In genomic region chr4:95847219-95847618, GRCm38 (mm10) we compare ENCODE assay signal across 20 mouse cellular contexts.
A peak's percentile ranks its signal among the peaks of the same experiment; 100 is the strongest.
DNase-seq lines count a peak whose midpoint lies in the region; ATAC-seq and TF ChIP-seq lines count a peak whose summit lies in the region.
"Had no signal": no experiment of that assay in that cellular context is flagged by ENCODE, and none has a peak within 500 bp of the region (broad histone marks: within the 10 kb centered on the region; RNA-seq: fewer than 3 reads in every experiment).

No protein-coding gene starts in this region.

- ATAC-seq in forebrain, embryonic 12.5 days (ENCODE audit: low FRiP score): no peak
- ATAC-seq in limb, embryonic 14.5 days (ENCODE audit: low FRiP score, low read depth): no peak
- no peak for ATAC-seq in lung, embryonic 15.5 days (ENCODE audit: borderline replicate concordance, extremely low read depth, low FRiP score, low TSS enrichment)
- ATAC-seq: forebrain, embryonic 15.5 days had no signal

- no peaks in the 10 kb centered on the region for H3K27me3 ChIP-seq in forebrain, embryonic 10.5 days (ENCODE audit: poor library complexity, severe bottlenecking)
- no peaks in the 10 kb centered on the region for H3K27me3 ChIP-seq in forebrain, embryonic 12.5 days
- H3K27me3 ChIP-seq in kidney, adult 2 months (replicated peaks; ENCODE audit: control insufficient read depth, insufficient read depth, low read length): no peaks in the 10 kb centered on the region
- H3K27me3 ChIP-seq in limb, embryonic 14.5 days (ENCODE audit: control insufficient read depth, insufficient read depth, low read length): no peaks in the 10 kb centered on the region
- no peaks in the 10 kb centered on the region for H3K27me3 ChIP-seq in limb, embryonic 10.5 days (ENCODE audit: low read depth, poor library complexity, severe bottlenecking)
- no peaks in the 10 kb centered on the region for H3K27me3 ChIP-seq in lung, embryonic 15.5 days
- H3K27me3 ChIP-seq: forebrain, embryonic 15.5 days; heart, embryonic 13.5 days; hindbrain, embryonic 12.5 days; hindbrain, embryonic 15.5 days; Patski had no signal

- TF ChIP-seq CTCF in kidney, adult 2 months (conservative IDR thresholded peaks at IDR 0.05; ENCODE audit: insufficient read depth, insufficient read length, low read depth, low read length): no peak
- TF ChIP-seq CTCF in lung, adult 2 months (IDR thresholded peaks at IDR 0.05; ENCODE audit: insufficient read depth, low read length): no peak

- H3K4me1 ChIP-seq in forebrain, embryonic 10.5 days: peaks cover 20% of the 10 kb centered on the region
- H3K4me1 ChIP-seq in forebrain, embryonic 12.5 days: peaks cover 11% of the 10 kb centered on the region
- peaks cover 27% of the 10 kb centered on the region for H3K4me1 ChIP-seq in kidney, adult 2 months (ENCODE audit: control insufficient read depth, insufficient read depth, low read length)
- peaks cover 19% of the 10 kb centered on the region for H3K4me1 ChIP-seq in limb, embryonic 14.5 days (ENCODE audit: control insufficient read depth, insufficient read depth, low read length)
- H3K4me1 ChIP-seq in limb, embryonic 10.5 days: peaks cover 17% of the 10 kb centered on the region
- H3K4me1 ChIP-seq in lung, embryonic 15.5 days: peaks cover 34% of the 10 kb centered on the region
- peaks cover 12% of the 10 kb centered on the region for H3K4me1 ChIP-seq in lung, adult 2 months (ENCODE audit: control insufficient read depth, insufficient read depth, low read length)
- H3K4me1 ChIP-seq: hindbrain, embryonic 15.5 days had no signal

- no peak for DNase-seq in forebrain, embryonic 10.5 days (ENCODE audit: extremely low spot score, low spot score)
- DNase-seq in kidney, adult 2 months: peak; percentile 51
- DNase-seq in kidney, postnatal 14 days: no peak
- no peak for DNase-seq in limb, embryonic 14.5 days (ENCODE audit: low spot score)
- no peak for DNase-seq in limb, embryonic 10.5 days (ENCODE audit: low spot score)
- DNase-seq in lung, adult 2 months: no peak
- DNase-seq: adrenal gland, postnatal 10 days; adrenal gland, postnatal 36 days; cerebellum, adult 18-20 months; cerebellum, adult 9-10 months; cerebellum, postnatal 14 days; gastrocnemius, postnatal 10 days had no signal

- H3K27ac ChIP-seq in forebrain, embryonic 10.5 days: 0 out of 2 replicates have a peak overlapping the region, but pooled peaks have one; percentile 20
- H3K27ac ChIP-seq in forebrain, embryonic 12.5 days: no peak overlapping the region
- H3K27ac ChIP-seq in kidney, adult 2 months (ENCODE audit: insufficient read depth, low read depth, low read length): peak overlapping the region; percentile 51; the same call in 1 of the 2 replicates
- H3K27ac ChIP-seq in limb, embryonic 14.5 days (replicated peaks; ENCODE audit: low read depth, low read length): 0 out of 2 replicates have a peak overlapping the region, but pooled peaks have one; percentile 65
- H3K27ac ChIP-seq in limb, embryonic 10.5 days: no peak overlapping the region; the same call in 1 of the 2 replicates
- peak overlapping the region; percentile 84 for H3K27ac ChIP-seq in lung, embryonic 15.5 days
- H3K27ac ChIP-seq: forebrain, embryonic 15.5 days; hindbrain, embryonic 12.5 days; hindbrain, embryonic 15.5 days had no signal

- no peaks in the 10 kb centered on the region for H3K9me3 ChIP-seq in forebrain, embryonic 10.5 days
- H3K9me3 ChIP-seq in forebrain, embryonic 12.5 days: no peaks in the 10 kb centered on the region
- no peaks in the 10 kb centered on the region for H3K9me3 ChIP-seq in limb, embryonic 14.5 days (ENCODE audit: control insufficient read depth, low read length)
- H3K9me3 ChIP-seq in limb, embryonic 10.5 days (replicated peaks): no peaks in the 10 kb centered on the region
- H3K9me3 ChIP-seq in lung, embryonic 15.5 days: no peaks in the 10 kb centered on the region
- H3K9me3 ChIP-seq: forebrain, embryonic 15.5 days; heart, embryonic 13.5 days; hindbrain, embryonic 12.5 days; hindbrain, embryonic 15.5 days had no signal

- H3K9ac ChIP-seq in forebrain, embryonic 12.5 days: no peak overlapping the region
- no peak overlapping the region for H3K9ac ChIP-seq in limb, embryonic 14.5 days (ENCODE audit: low read depth, low read length, severe bottlenecking)
- H3K9ac ChIP-seq in lung, embryonic 15.5 days: no peak overlapping the region
- H3K9ac ChIP-seq: forebrain, embryonic 15.5 days; heart, embryonic 13.5 days; hindbrain, embryonic 12.5 days; hindbrain, embryonic 15.5 days had no signal

- no peaks in the 10 kb centered on the region for H3K36me3 ChIP-seq in forebrain, embryonic 10.5 days (replicated peaks)
- H3K36me3 ChIP-seq in forebrain, embryonic 12.5 days (replicated peaks): no peaks in the 10 kb centered on the region
- no peaks in the 10 kb centered on the region; the same call in 1 of the 2 replicates for H3K36me3 ChIP-seq in kidney, adult 2 months (ENCODE audit: control insufficient read depth, insufficient read depth, low read length)
- no peaks in the 10 kb centered on the region for H3K36me3 ChIP-seq in limb, embryonic 14.5 days (ENCODE audit: control insufficient read depth, insufficient read depth, low read length)
- no peaks in the 10 kb centered on the region for H3K36me3 ChIP-seq in limb, embryonic 10.5 days
- H3K36me3 ChIP-seq in lung, embryonic 15.5 days: no peaks in the 10 kb centered on the region
- H3K36me3 ChIP-seq: forebrain, embryonic 15.5 days; G1E; heart, embryonic 13.5 days; hindbrain, embryonic 12.5 days; hindbrain, embryonic 15.5 days had no signal

- no peak overlapping the region for H3K4me2 ChIP-seq in forebrain, embryonic 12.5 days
- no peak overlapping the region for H3K4me2 ChIP-seq in limb, embryonic 14.5 days (replicated peaks; ENCODE audit: low read depth, low read length, severe bottlenecking)
- H3K4me2 ChIP-seq in lung, embryonic 15.5 days: no peak overlapping the region
- H3K4me2 ChIP-seq: forebrain, embryonic 15.5 days; heart, embryonic 13.5 days; hindbrain, embryonic 12.5 days; hindbrain, embryonic 15.5 days had no signal

- no peak for TF ChIP-seq POLR2A in kidney, adult 2 months (IDR thresholded peaks at IDR 0.05; ENCODE audit: low read depth, low read length)
- no peak for TF ChIP-seq POLR2A in limb, embryonic 14.5 days (IDR thresholded peaks at IDR 0.05; ENCODE audit: borderline replicate concordance, extremely low read depth, insufficient read depth, insufficient read length)
- TF ChIP-seq POLR2A in lung, adult 2 months (IDR thresholded peaks at IDR 0.05; ENCODE audit: borderline replicate concordance, extremely low read depth, low read depth, low read length): no peak

- H3K4me3 ChIP-seq in forebrain, embryonic 10.5 days: no peak overlapping the region
- no peak overlapping the region for H3K4me3 ChIP-seq in forebrain, embryonic 12.5 days (replicated peaks)
- no peak overlapping the region for H3K4me3 ChIP-seq in kidney, adult 2 months (ENCODE audit: insufficient read depth, low read depth, low read length)
- no peak overlapping the region for H3K4me3 ChIP-seq in limb, embryonic 14.5 days (replicated peaks; ENCODE audit: low read length)
- no peak overlapping the region for H3K4me3 ChIP-seq in limb, embryonic 10.5 days
- H3K4me3 ChIP-seq in lung, embryonic 15.5 days: no peak overlapping the region
- no peak overlapping the region for H3K4me3 ChIP-seq in lung, adult 2 months (replicated peaks; ENCODE audit: extremely low read depth, low read depth, low read length)
- H3K4me3 ChIP-seq: forebrain, embryonic 15.5 days; heart, embryonic 13.5 days; hindbrain, embryonic 12.5 days; hindbrain, embryonic 15.5 days had no signal

Comparison
In these comparisons a context has a peak if more than half of its experiments do, and no peak if none do; other contexts are left out.
1. H3K27ac ChIP-seq: peak in forebrain, embryonic 10.5 days (single experiment), kidney, adult 2 months (single experiment), limb, embryonic 14.5 days (single experiment) and lung, embryonic 15.5 days (single experiment); none in forebrain, embryonic 12.5 days (single experiment) and limb, embryonic 10.5 days (single experiment).